Mouse (Mus musculus) left cerebral cortex, adult 2 months (tissue): ENCODE results near the gene Lman2. TPM values are rescaled to one million over a fixed set of nuclear protein-coding genes. Genes with fewer than 3 reads are reported as not detected.

ENCODE experiments used
- DNase-seq, 2 experiments: peaks; one replicate each; pipeline ENCODE4 v3.0.0; 2021 to 2022; ENCODE audit warnings: low spot score in 2 of 2, mixed read lengths in 1 of 2; ENCODE audit errors: extremely low spot score in 1 of 2
- H3K27ac ChIP-seq: fragments of 200-600 bp; 2 replicates; pipeline ENCODE4 v1.8.1; 2022
- H3K4me3 ChIP-seq: fragments of 200-600 bp; 2 replicates; pipeline ENCODE4 v1.8.1; 2022
- CTCF ChIP-seq: fragments of 200-600 bp; IDR thresholded peaks from 2 replicates; pipeline ENCODE4 v1.8.1; 2022; ENCODE audit warnings: antibody characterized with exemption, mild to moderate bottlenecking, moderate library complexity
- intact Hi-C: fragments of 180-260 bp; cut with DNase I; formaldehyde crosslinking; loops from one replicate; pipeline ENCODE4 v1.15.1; 2025
- total RNA-seq, 2 experiments: library from RNA; stranded (reverse); gene quantifications; 2 replicates each; pipeline ENCODE4 v1.2.3; 2021

Lman2 gene
- total RNA-seq, 2 experiments from 2014 or later: 57.8 to 60.4 TPM

DNA sequence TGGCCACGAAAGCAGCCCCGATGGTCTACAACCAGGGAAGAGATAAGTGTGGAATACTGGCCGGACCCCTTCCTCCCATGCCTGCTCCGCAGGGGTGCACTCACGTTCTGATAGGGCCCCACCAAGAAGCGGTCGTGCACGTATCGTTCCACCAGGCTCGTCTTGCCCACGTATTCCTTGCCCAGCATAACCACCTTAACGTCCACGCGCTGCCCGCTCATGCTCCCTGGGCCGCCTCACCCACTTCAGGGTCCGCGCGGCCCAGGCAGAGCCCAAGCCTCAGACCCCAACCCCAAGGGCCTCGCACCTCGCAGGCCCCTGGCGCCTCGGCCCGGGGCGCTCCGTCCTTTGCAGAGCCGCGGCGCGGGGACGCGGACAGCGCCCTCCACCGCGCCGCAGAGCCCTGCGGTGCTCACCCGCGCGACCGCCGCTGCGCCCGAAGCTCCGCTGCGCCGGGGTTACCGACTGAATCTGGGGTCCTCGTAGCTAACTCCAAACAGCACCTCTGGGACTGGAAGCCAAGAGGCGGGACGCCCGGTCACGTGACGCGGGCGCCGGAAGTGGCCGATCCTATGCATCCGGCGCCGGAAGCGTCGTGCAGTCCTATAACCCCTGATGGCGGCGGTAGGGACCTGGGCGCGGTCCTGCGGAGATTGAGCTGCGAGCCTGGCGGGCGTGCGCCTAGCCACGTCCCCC lies 41.0 kb downstream of the Lman2 start, which contains the start of gene Rab24:
Gene Rab24, minus strand, starts transcription at position 513 of the 696 bp plus-strand sequence.
- no peak for TF ChIP-seq CTCF
- H3K4me3 ChIP-seq: peak within 1 kb of the TSS; percentile 72
- peak within 1 kb of the TSS; percentile 83 for H3K27ac ChIP-seq
- peak; percentile 86 to 90 for DNase-seq
- intact Hi-C loops: no loop called here

DNA sequence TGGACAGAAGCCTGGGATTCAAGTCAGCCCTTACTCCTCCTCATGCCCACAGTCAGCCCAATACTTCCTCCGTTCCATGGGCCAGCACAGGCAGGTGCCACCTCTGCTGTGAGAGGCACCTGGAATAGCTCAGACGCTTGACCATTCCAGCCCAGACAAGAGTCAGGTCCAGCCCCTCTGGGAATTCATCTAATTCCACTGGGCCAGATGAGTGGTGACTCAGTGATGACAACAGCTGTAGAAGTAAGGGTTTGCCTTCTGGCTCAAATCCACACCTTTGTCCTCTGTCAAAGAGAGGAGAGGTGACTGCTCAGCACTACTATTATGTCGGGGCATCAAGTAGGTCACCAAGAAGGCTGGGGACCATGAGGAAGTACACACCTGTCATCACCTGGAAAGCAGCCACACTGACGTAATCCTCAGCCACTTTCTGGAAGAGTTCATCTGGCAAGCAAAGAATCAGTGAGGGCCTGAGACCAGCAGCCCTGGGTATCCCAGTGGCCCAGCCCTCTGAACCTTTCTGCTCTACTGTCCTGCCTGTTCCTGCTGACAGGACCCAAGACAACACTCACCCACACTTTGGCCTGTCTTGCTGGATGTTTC lies 42.6 kb downstream of the Lman2 start, which contains the start of gene Prelid1:
Gene Prelid1, plus strand, starts transcription at position 570 of the 603 bp plus-strand sequence.
- intact Hi-C loops: no loop called here
- Histone ChIP-seq H3K4me3 (peak within 1 kb of the TSS; percentile 72), H3K27ac (peak within 1 kb of the TSS; percentile 83)
- TF ChIP-seq CTCF: no peak
- no peak for DNase-seq

DNA sequence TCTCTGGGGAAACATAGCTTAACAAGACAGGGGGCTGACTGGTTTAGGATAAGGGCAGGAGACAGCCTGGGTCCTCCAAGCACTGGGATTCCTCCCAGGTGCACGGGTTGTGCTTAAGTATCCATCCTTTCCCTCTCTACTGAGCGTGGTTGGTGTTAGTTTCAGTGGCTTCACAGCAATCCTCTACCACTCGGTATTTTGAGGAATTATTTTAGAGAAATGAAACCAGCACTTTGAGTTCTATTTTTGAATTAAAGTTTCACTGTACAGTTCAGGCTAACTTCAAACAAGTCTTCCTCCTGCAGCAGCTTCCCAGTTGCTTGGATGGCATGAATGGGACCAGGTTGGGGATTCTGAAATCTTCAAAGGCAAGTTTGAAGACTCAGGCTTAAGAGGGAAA lies 44.2 kb downstream of the Lman2 start:
- Histone ChIP-seq H3K4me3 (no peak overlapping the region), H3K27ac (no peak overlapping the region)
- no peak for TF ChIP-seq CTCF
- intact Hi-C loops: no loop called here
- no peak for DNase-seq

DNA sequence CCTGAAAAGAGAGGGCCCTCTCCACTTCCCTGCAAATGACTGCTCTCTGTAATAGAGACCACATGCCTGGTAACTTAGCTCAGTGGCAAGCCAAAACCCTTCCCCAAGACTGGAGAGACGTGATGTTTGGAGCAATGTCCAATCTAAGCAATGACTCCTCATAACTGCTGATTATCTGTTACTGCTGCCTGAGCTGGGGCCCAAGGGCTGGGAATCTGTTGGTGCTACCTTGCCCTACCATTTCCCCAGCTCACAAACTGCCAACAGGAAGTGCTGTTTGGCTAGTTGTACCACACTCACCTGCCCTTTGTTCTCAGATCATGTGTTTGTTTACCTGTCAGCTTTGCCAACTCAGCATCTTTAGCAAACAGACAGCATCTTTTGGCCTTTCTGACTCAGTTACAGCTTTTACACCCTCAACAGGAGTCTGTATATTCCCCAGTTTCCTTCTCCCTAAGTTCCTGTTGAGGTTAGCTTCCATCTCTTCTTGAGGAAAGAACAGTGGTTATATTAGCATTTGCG lies 47.6 kb downstream of the Lman2 start:
- no peak for TF ChIP-seq CTCF
- no peak for DNase-seq
- intact Hi-C loops: no loop called here
- H3K27ac ChIP-seq: no peak overlapping the region
- no peak overlapping the region for H3K4me3 ChIP-seq

DNA sequence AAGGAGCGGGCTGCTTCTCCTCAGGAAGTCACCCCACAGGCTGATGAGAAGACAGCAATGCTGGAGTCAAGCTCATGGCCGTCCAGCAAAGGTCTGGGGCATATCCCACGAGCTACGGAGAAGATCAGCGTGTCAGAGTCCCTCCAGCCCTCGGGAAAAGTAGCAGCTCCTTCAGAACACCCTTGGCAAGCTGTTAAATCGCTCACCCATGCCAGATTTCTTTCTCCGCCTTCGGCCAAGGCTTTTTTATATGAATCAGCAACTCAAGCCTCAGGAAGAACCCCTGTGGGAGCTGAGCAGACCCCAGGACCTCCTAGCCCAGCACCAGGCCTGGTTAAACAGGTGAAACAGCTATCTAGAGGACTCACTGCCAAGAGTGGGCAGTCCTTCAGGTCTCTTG lies 49.5 kb downstream of the Lman2 start:
- no peak for DNase-seq
- H3K4me3 ChIP-seq: no peak overlapping the region
- intact Hi-C loops: no loop called here
- H3K27ac ChIP-seq: peak overlapping the region; percentile 71; the same call in 1 of the 2 replicates
- no peak for TF ChIP-seq CTCF

DNA sequence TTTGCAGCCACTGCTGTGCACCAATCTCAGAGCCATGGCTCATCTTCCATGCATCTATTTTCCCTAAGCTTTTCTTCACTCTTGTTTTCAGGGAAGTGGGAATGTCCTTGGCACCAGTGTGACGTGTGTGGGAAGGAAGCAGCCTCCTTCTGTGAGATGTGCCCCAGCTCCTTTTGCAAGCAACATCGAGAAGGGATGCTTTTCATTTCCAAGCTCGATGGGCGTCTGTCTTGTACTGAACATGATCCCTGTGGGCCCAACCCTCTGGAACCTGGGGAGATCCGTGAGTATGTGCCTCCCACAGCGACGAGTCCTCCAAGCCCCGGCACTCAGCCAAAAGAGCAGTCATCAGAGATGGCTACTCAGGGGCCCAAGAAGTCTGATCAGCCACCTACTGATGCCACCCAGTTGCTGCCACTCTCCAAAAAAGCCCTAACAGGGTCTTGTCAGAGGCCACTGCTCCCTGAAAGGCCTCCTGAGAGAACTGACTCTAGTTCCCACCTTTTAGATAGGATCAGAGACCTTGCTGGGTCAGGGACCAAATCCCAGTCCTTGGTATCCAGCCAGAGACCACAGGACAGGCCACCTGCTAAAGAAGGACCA lies 50.5 kb downstream of the Lman2 start:
- TF ChIP-seq CTCF: no peak
- intact Hi-C loops: no loop called here
- H3K27ac ChIP-seq: peak overlapping the region; percentile 71
- peak; percentile 36 to 59 for DNase-seq
- H3K4me3 ChIP-seq: no peak overlapping the region

DNA sequence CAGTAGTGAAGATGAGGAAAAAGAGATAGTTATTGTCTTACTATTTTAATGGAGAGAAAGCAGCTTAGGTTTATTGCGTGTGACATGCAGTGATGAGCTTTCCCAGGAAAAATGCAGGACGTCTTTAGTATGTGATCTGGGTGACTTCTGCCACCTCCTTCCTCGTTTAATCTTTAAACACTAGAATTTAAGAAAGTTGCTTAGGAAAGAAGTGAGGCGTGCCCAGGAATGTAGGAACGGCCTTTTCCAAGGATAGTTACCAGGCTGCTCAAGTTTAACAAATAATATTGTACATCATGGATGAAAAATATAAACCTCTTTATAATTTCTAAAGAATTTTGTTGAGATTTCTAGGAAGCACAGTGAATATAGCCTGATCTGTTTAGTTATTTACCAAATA lies 61.7 kb downstream of the Lman2 start:
- Histone ChIP-seq H3K4me3 (no peak overlapping the region), H3K27ac (no peak overlapping the region)
- DNase-seq: no peak
- no peak for TF ChIP-seq CTCF
- intact Hi-C loops: loop anchor here (5.0 kb wide), 1 partner anchor 39 kb away; no protein-coding TSS in a partner anchor

DNA sequence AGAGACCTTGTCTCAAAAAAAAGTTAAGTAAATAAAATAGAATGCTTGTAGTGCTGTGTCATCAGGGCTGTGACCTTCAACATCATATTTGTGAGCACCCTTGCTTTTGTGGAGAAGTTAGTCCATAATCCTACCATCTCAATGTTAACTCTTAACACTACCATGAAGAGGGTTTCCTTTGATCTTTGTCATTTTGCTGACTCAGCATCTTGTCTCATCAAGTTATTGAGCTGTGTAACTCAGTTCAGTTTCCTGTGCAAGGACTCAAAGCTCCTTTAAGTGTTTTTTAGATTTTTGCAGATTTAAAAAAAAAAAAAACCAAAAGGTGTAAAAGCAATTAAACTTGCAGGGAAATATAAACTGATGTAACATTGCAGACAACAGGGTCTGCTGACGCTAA lies 65.8 kb downstream of the Lman2 start:
- Histone ChIP-seq H3K27ac (no peak overlapping the region), H3K4me3 (no peak overlapping the region)
- intact Hi-C loops: no loop called here
- no peak for TF ChIP-seq CTCF
- no peak for DNase-seq

Other genes with a start within 250 kb of the Lman2 start
- gene Gm17617, start 229.2 kb downstream of the Lman2 start, total RNA-seq: not detected
- under 1 TPM; 0.36 to 0.40 TPM for gene Fgfr4, start 210.1 kb downstream of the Lman2 start, total RNA-seq
- 100 to 1,000 TPM; 116 to 118 TPM for gene Nsd1, start 153.0 kb downstream of the Lman2 start, total RNA-seq
- 100 to 1,000 TPM; 161 to 170 TPM for gene Prelid1, start 42.3 kb downstream of the Lman2 start, total RNA-seq
- gene Rab24, start 40.8 kb downstream of the Lman2 start, total RNA-seq: 10 to 100 TPM; 83.8 to 87.0 TPM
- gene Mxd3, start 33.0 kb downstream of the Lman2 start, total RNA-seq: 1 to 10 TPM in 1 of 2 experiments, under 1 TPM in 1; 0.86 to 1.7 TPM
- 10 to 100 TPM; 52.4 to 58.2 TPM for gene Rgs14, start 6.9 kb upstream of the Lman2 start, total RNA-seq
- under 1 TPM; 0.25 to 0.49 TPM for gene Slc34a1, start 35.4 kb upstream of the Lman2 start, total RNA-seq
- gene Pfn3, start 52.4 kb upstream of the Lman2 start, total RNA-seq: not detected
- gene F12, start 64.0 kb upstream of the Lman2 start, total RNA-seq: 1 to 10 TPM in 1 of 2 experiments, under 1 TPM in 1; 0.95 to 1.3 TPM
- 10 to 100 TPM; 61.2 to 66.2 TPM for gene Grk6, start 82.3 kb upstream of the Lman2 start, total RNA-seq
- 10 to 100 TPM; 77.6 to 80.2 TPM for gene Prr7, start 101.5 kb upstream of the Lman2 start, total RNA-seq
- 100 to 1,000 TPM; 303 to 325 TPM for gene Dbn1, start 125.3 kb upstream of the Lman2 start, total RNA-seq
- 100 to 1,000 TPM in 1 of 2 experiments, 10 to 100 TPM in 1; 94.9 to 114 TPM for gene Pdlim7, start 150.9 kb upstream of the Lman2 start, total RNA-seq
- gene Dok3, start 166.5 kb upstream of the Lman2 start, total RNA-seq: 10 to 100 TPM; 10.1 to 18.2 TPM
- 10 to 100 TPM; 63.7 to 65.7 TPM for gene Ddx41, start 173.9 kb upstream of the Lman2 start, total RNA-seq
- gene Fam193b, start 208.3 kb upstream of the Lman2 start, total RNA-seq: 10 to 100 TPM; 90.5 to 98.1 TPM
- 100 to 1,000 TPM; 128 to 141 TPM for gene Tmed9, start 210.9 kb upstream of the Lman2 start, total RNA-seq
- gene B4galt7, start 237.1 kb upstream of the Lman2 start, total RNA-seq: 10 to 100 TPM; 24.7 to 25.8 TPM